Comparison of ENCODE assay signal across 11 mouse cellular contexts in genomic region chr9:43504270-43504932, GRCm38 (mm10).
DNase-seq lines count a peak whose midpoint lies in the region; ATAC-seq lines count a peak whose summit lies in the region.
"Had no signal": no experiment of that assay in that cellular context is flagged by ENCODE, and none has a peak within 500 bp of the region (broad histone marks: within the 10 kb centered on the region; RNA-seq: fewer than 3 reads in every experiment).

No protein-coding gene starts in this region.

- no peak for DNase-seq in hindbrain, embryonic 10.5 days (ENCODE audit: low spot score)
- DNase-seq in hindbrain, embryonic 11.5 days (ENCODE audit: low spot score) = no peak
- no peak for DNase-seq in midbrain, embryonic 11.5 days (ENCODE audit: low spot score, missing footprints)
- no peak for DNase-seq in spleen, postnatal 4 days (ENCODE audit: low spot score in 2 of 2)
- DNase-seq: cerebellum, adult 18-20 months; gastrocnemius, postnatal 10 days; spleen, adult 18-20 months had no signal

- H3K9me3 ChIP-seq in hindbrain, embryonic 10.5 days = no peaks in the 10 kb centered on the region
- no peaks in the 10 kb centered on the region for H3K9me3 ChIP-seq in hindbrain, embryonic 11.5 days (ENCODE audit: control insufficient read depth, low read length)
- H3K9me3 ChIP-seq in midbrain, embryonic 16.5 days (replicated peaks; ENCODE audit: control insufficient read depth, low read length, poor library complexity, severe bottlenecking) = no peaks in the 10 kb centered on the region; the same call in 1 of the 2 replicates
- no peaks in the 10 kb centered on the region for H3K9me3 ChIP-seq in midbrain, embryonic 11.5 days (ENCODE audit: control insufficient read depth, low read length)
- no peaks in the 10 kb centered on the region for H3K9me3 ChIP-seq in heart, embryonic 16.5 days (replicated peaks; ENCODE audit: control insufficient read depth, low read length)
- no peaks in the 10 kb centered on the region for H3K9me3 ChIP-seq in stomach, embryonic 15.5 days

- no peak for ATAC-seq in hindbrain, embryonic 11.5 days (ENCODE audit: low FRiP score)
- ATAC-seq in midbrain, embryonic 16.5 days = no peak; the same call in 1 of the 2 replicates
- ATAC-seq in midbrain, embryonic 11.5 days (ENCODE audit: low FRiP score) = no peak
- ATAC-seq in heart, embryonic 16.5 days (replicated peaks; ENCODE audit: extremely low read depth, insufficient read depth, low FRiP score) = peak; percentile 70
- no peak for ATAC-seq in stomach, embryonic 15.5 days (ENCODE audit: insufficient read depth, low FRiP score, low read depth)

- no peak overlapping the region for H3K9ac ChIP-seq in hindbrain, embryonic 11.5 days (ENCODE audit: low read depth, low read length)
- H3K9ac ChIP-seq in midbrain, embryonic 16.5 days (ENCODE audit: low read depth, low read length) = no peak overlapping the region
- no peak overlapping the region for H3K9ac ChIP-seq in midbrain, embryonic 11.5 days (ENCODE audit: low read length)
- H3K9ac ChIP-seq in heart, embryonic 16.5 days (ENCODE audit: low read length) = no peak overlapping the region
- H3K9ac ChIP-seq in stomach, embryonic 15.5 days = no peak overlapping the region

- peak overlapping the region; percentile 13; the same call in 1 of the 2 replicates for H3K27ac ChIP-seq in hindbrain, embryonic 10.5 days
- no peak overlapping the region for H3K27ac ChIP-seq in hindbrain, embryonic 11.5 days (ENCODE audit: low read depth, low read length)
- peak overlapping the region; percentile 34; the same call in 1 of the 2 replicates for H3K27ac ChIP-seq in midbrain, embryonic 16.5 days (ENCODE audit: low read length)
- no peak overlapping the region for H3K27ac ChIP-seq in midbrain, embryonic 11.5 days (ENCODE audit: low read depth, low read length)
- peak overlapping the region; percentile 74 for H3K27ac ChIP-seq in heart, embryonic 16.5 days (ENCODE audit: low read length)
- peak overlapping the region; percentile 11; the same call in 1 of the 2 replicates for H3K27ac ChIP-seq in stomach, embryonic 15.5 days
- H3K27ac ChIP-seq: macrophage had no signal

- no peak overlapping the region for H3K4me3 ChIP-seq in hindbrain, embryonic 10.5 days
- no peak overlapping the region for H3K4me3 ChIP-seq in hindbrain, embryonic 11.5 days (ENCODE audit: low read depth, low read length)
- no peak overlapping the region for H3K4me3 ChIP-seq in midbrain, embryonic 16.5 days (ENCODE audit: low read depth, low read length)
- no peak overlapping the region for H3K4me3 ChIP-seq in midbrain, embryonic 11.5 days (ENCODE audit: low read depth, low read length)
- no peak overlapping the region for H3K4me3 ChIP-seq in heart, embryonic 16.5 days (ENCODE audit: low read length)
- H3K4me3 ChIP-seq in stomach, embryonic 15.5 days (replicated peaks) = no peak overlapping the region

- WGBS in hindbrain, embryonic 10.5 days = 65% methylated on average over 14 of the region's 14 CpGs
- 66% methylated on average over 14 of the region's 14 CpGs for WGBS in hindbrain, embryonic 11.5 days
- WGBS in midbrain, embryonic 16.5 days = 51% methylated on average over 14 of the region's 14 CpGs
- WGBS in midbrain, embryonic 11.5 days = 66% methylated on average over 14 of the region's 14 CpGs
- 28% methylated on average over 14 of the region's 14 CpGs for WGBS in heart, embryonic 16.5 days
- 49% methylated on average over 14 of the region's 14 CpGs for WGBS in stomach, embryonic 15.5 days

- no peaks in the 10 kb centered on the region for H3K36me3 ChIP-seq in hindbrain, embryonic 10.5 days
- no peaks in the 10 kb centered on the region for H3K36me3 ChIP-seq in hindbrain, embryonic 11.5 days (ENCODE audit: control insufficient read depth, insufficient read depth, low read length)
- no peaks in the 10 kb centered on the region for H3K36me3 ChIP-seq in midbrain, embryonic 16.5 days (ENCODE audit: control insufficient read depth, insufficient read depth, low read length)
- H3K36me3 ChIP-seq in midbrain, embryonic 11.5 days (ENCODE audit: control insufficient read depth, insufficient read depth, low read length) = no peaks in the 10 kb centered on the region
- H3K36me3 ChIP-seq in heart, embryonic 16.5 days (ENCODE audit: control insufficient read depth, insufficient read depth) = no peaks in the 10 kb centered on the region
- no peaks in the 10 kb centered on the region for H3K36me3 ChIP-seq in stomach, embryonic 15.5 days

- no peaks in the 10 kb centered on the region; the same call in 1 of the 2 replicates for H3K27me3 ChIP-seq in hindbrain, embryonic 10.5 days (ENCODE audit: insufficient read depth, poor library complexity, severe bottlenecking)
- H3K27me3 ChIP-seq in hindbrain, embryonic 11.5 days (ENCODE audit: control insufficient read depth, insufficient read depth, low read length) = no peaks in the 10 kb centered on the region
- no peaks in the 10 kb centered on the region for H3K27me3 ChIP-seq in midbrain, embryonic 16.5 days (ENCODE audit: control insufficient read depth, insufficient read depth, low read depth, low read length)
- no peaks in the 10 kb centered on the region for H3K27me3 ChIP-seq in midbrain, embryonic 11.5 days (ENCODE audit: control insufficient read depth, insufficient read depth, low read length)
- no peaks in the 10 kb centered on the region for H3K27me3 ChIP-seq in heart, embryonic 16.5 days (ENCODE audit: control insufficient read depth, insufficient read depth, low read length)
- no peaks in the 10 kb centered on the region for H3K27me3 ChIP-seq in stomach, embryonic 15.5 days (replicated peaks)

- peaks cover 11% of the 10 kb centered on the region for H3K4me1 ChIP-seq in hindbrain, embryonic 10.5 days (replicated peaks)
- H3K4me1 ChIP-seq in hindbrain, embryonic 11.5 days (replicated peaks; ENCODE audit: control insufficient read depth, insufficient read depth, low read length) = no peaks in the 10 kb centered on the region
- H3K4me1 ChIP-seq in midbrain, embryonic 16.5 days (ENCODE audit: control insufficient read depth, insufficient read depth, low read length) = peaks cover 8% of the 10 kb centered on the region
- H3K4me1 ChIP-seq in midbrain, embryonic 11.5 days (ENCODE audit: control insufficient read depth, insufficient read depth, low read length) = no peaks in the 10 kb centered on the region
- H3K4me1 ChIP-seq in heart, embryonic 16.5 days (ENCODE audit: control insufficient read depth, insufficient read depth, low read length) = peaks cover 3% of the 10 kb centered on the region; the same call in 1 of the 2 replicates
- no peaks in the 10 kb centered on the region for H3K4me1 ChIP-seq in stomach, embryonic 15.5 days

- H3K4me2 ChIP-seq in hindbrain, embryonic 11.5 days (replicated peaks; ENCODE audit: low read depth, low read length) = no peak overlapping the region
- no peak overlapping the region for H3K4me2 ChIP-seq in midbrain, embryonic 16.5 days (ENCODE audit: low read length)
- no peak overlapping the region for H3K4me2 ChIP-seq in midbrain, embryonic 11.5 days
- H3K4me2 ChIP-seq in heart, embryonic 16.5 days (ENCODE audit: low read depth, low read length) = peak overlapping the region; percentile 42; the same call in 1 of the 2 replicates
- no peak overlapping the region for H3K4me2 ChIP-seq in stomach, embryonic 15.5 days

Comparison
In these comparisons a context has a peak if more than half of its experiments do, and no peak if none do; other contexts are left out.
1. H3K27ac ChIP-seq: peak in hindbrain, embryonic 10.5 days (single experiment), midbrain, embryonic 16.5 days (single experiment), heart, embryonic 16.5 days (single experiment) and stomach, embryonic 15.5 days (single experiment); none in hindbrain, embryonic 11.5 days (single experiment) and midbrain, embryonic 11.5 days (single experiment).